Mouse (Mus musculus) layer of hippocampus, postnatal 14 days (tissue): ENCODE data around the gene Trim62. TPM values are rescaled to one million over a fixed set of nuclear protein-coding genes. Genes with fewer than 3 reads are reported as not detected.

Experiments used
- DNase-seq, 2 experiments: peaks; one replicate each; pipeline ENCODE4 v3.0.0; 2021 to 2022; ENCODE audit warnings: low spot score in 2 of 2, mixed read lengths in 1 of 2
- total RNA-seq, 2 experiments: library from RNA; stranded (reverse); gene quantifications; 2 replicates each; pipeline ENCODE4 v1.2.3; 2021

Trim62 gene
- total RNA-seq, 2 experiments from 2014 or later, result 17.8 to 19.5 TPM

DNA sequence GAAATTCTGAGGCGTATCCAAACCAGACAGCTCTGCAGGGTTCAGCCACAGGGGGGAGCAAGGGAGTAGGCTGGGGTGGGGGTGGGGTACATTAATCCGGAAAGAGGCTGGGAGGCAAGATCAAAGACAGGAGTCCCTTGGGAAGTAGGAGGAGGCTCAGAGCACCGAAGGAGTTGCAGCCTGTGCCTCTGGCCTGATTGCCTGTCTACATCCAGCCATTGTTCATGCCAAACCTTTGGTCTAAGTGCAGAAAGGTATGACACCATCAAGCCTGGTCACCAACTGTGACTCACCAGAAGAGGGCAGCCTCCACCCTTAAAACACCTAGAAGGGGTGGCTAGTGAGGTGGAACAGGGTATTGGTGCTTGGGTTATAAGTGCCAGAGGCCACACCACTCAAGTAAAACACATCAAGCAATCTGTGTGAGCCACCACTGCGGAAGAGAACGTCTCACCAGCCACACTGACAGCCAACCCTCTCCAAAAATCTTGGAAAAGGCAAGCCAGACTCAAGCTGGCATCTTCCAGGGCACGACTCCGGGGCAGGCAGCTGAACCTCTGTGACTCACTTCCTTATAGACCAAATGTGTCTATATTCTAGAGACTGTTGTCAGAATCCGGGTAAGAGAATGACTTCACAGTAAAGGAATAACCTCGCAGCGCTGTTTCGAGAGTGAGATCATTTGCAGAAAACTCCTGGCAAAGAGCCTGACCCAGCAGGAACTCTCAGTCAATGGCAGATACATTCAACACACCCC, 74.0 kb downstream of the Trim62 start:
- peak in 1 of 2 experiments; percentile 53 for DNase-seq

DNA sequence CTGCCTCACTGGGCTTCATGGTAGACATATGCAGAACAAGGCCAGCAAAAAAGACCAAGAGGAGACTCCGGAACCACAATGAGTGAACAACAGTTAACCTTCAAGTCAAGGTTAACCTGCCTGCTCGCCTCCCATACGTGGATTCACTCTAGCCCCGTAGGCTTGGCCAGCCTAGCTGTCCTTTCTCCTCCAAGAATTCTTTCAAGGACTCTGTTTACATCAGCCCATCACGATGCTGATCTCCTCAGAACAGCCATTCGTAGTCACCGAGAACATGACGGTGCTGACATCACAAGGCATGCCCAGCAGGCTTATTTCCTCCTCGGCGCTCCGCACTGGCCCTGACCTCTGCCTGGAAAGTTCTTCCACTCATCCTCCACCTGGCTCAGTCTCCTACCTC, 74.8 kb downstream of the Trim62 start:
- DNase-seq, result no peak

DNA sequence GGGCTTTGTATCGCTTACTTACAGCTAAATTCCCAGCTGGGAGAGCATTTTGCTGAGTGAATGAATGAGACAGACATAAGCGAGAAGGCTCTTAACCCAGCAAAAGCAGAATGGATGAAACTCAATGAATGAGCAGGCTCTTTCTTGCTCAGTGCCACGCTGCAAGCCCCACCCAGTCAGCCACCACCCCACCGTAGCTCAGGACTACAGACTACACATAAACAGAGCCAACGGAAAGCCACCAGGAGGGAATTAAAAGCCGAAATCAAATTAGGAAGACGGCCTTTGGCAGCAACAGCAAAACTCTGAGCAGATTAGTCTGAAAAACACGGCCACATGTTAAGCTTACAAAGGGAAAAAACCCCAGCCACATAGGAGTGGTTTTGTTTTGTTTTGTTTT, 75.5 kb downstream of the Trim62 start:
- DNase-seq, result no peak

DNA sequence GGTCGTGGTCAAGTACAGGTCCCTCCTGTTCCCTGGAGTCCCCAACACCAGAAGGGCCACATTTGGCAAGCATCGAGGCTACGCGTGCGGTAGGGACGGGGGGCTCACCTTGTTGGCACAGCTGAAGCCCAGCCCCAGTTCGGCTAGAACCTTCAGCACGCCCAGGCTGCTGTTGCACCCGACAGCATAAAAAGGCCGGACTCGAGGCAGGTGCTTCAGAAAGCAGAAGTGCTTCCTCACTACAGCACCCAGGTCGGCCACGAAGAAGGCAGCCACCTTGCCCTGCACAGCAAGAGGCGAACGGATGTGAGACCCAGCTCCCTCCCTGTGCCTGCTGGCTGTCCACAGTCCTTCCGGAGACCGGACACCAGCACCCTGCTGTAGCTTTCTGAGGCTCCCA, 76.3 kb downstream of the Trim62 start:
- no peak for DNase-seq

Other genes starting within 250 kb of the Trim62 start
- 10 to 100 TPM; 83.0 to 86.4 TPM for gene Phc2, start 228.9 kb upstream of the Trim62 start, total RNA-seq
- gene A3galt2, start 128.2 kb upstream of the Trim62 start, total RNA-seq, result under 1 TPM; 0.35 to 0.62 TPM
- gene Zfp362, start 77.5 kb upstream of the Trim62 start, total RNA-seq, result 10 to 100 TPM; 34.7 to 35.5 TPM
- 10 to 100 TPM; 31.1 to 33.6 TPM for gene Azin2, start 78.9 kb downstream of the Trim62 start, total RNA-seq
- 10 to 100 TPM; 26.1 to 28.8 TPM for gene Ak2, start 108.4 kb downstream of the Trim62 start, total RNA-seq
- gene Rnf19b, start 174.7 kb downstream of the Trim62 start, total RNA-seq, result 10 to 100 TPM; 51.9 to 54.0 TPM
- gene Tmem54, start 222.0 kb downstream of the Trim62 start, total RNA-seq, result not detected
- gene Hpca, start 238.5 kb downstream of the Trim62 start, total RNA-seq, result 1,000 to 10,000 TPM; 1,833 to 1,912 TPM